Mouse (Mus musculus) midbrain, embryonic 11.5 days (tissue): ENCODE measurements around the gene Ndufa4l2. TPM values are rescaled to one million over a fixed set of nuclear protein-coding genes. Genes with fewer than 3 reads are reported as not detected.

Experiments used
- ATAC-seq: fragments of 200-750 bp; cut with Nextera tagmentation; 2 replicates; pipeline ENCODE4 v1.8.0; 2017; ENCODE audit warnings: moderate TSS enrichment, moderate library complexity; ENCODE audit not compliant: low FRiP score
- DNase-seq: peaks from one replicate; pipeline ENCODE4 v3.0.0; 2015; ENCODE audit warnings: low spot score; ENCODE audit errors: missing footprints
- H3K27ac ChIP-seq: fragments of 300-500 bp; sonication (generic); 2 replicates; pipeline ENCODE4 v1.5.1; 2014; ENCODE audit warnings: low read depth, low read length
- H3K27me3 ChIP-seq: fragments of 300-500 bp; sonication (generic); 2 replicates; pipeline ENCODE4 v1.6.1; 2014; ENCODE audit warnings: mild to moderate bottlenecking, low read length, moderate library complexity, mixed read lengths; ENCODE audit not compliant: control insufficient read depth, insufficient read depth
- H3K36me3 ChIP-seq: fragments of 300-500 bp; sonication (generic); 2 replicates; pipeline ENCODE4 v1.6.1; 2014; ENCODE audit warnings: mild to moderate bottlenecking, low read length, moderate library complexity, mixed read lengths; ENCODE audit not compliant: control insufficient read depth, insufficient read depth
- H3K4me1 ChIP-seq: fragments of 300-500 bp; sonication (generic); 2 replicates; pipeline ENCODE4 v1.6.1; 2014; ENCODE audit warnings: low read length; ENCODE audit not compliant: control insufficient read depth, insufficient read depth
- H3K4me2 ChIP-seq: fragments of 300-500 bp; sonication (generic); 2 replicates; pipeline ENCODE4 v1.6.1; 2014; ENCODE audit warnings: mild to moderate bottlenecking, moderate library complexity
- H3K4me3 ChIP-seq: fragments of 300-500 bp; sonication (generic); 2 replicates; pipeline ENCODE4 v1.5.1; 2014; ENCODE audit warnings: low read depth, low read length
- H3K9ac ChIP-seq: fragments of 300-500 bp; sonication (generic); 2 replicates; pipeline ENCODE4 v1.6.1; 2014; ENCODE audit warnings: low read length
- H3K9me3 ChIP-seq: fragments of 300-500 bp; sonication (generic); 2 replicates; pipeline ENCODE4 v1.6.1; 2016; ENCODE audit warnings: low read length; ENCODE audit not compliant: control insufficient read depth
- WGBS: fragments of 180-500 bp; shearing (Covaris S2); extraction: QIAGEN DNeasy Blood & Tissue Kit; methylation state at CpG from one replicate; pipeline ENCODE4 v1.1.7; 2014; 5-methylcytosine and 5-hydroxymethylcytosine counted together
- polyA plus RNA-seq: library from polyadenylated mRNA; unstranded; fragments of >200 nt; fragmentation: Nextera tagmentation; extraction: Ambion mirVana; gene quantifications from 2 replicates; pipeline ENCODE4 v1.2.1, GENCODE M21; 2014

The Ndufa4l2 gene
- polyA plus RNA-seq, 1 experiment from 2014 or later: 3.6 TPM

GRCm38 (mm10) chr10:127514111-127514698 lies 562 bp upstream of the Ndufa4l2 start:
- H3K4me2 ChIP-seq: peak overlapping the region; percentile 34
- H3K27ac ChIP-seq: peak overlapping the region; percentile 64; the same call in 1 of the 2 replicates
- DNase-seq (peak; percentile 91), ATAC-seq (no peak)
- WGBS: 9% methylated on average over 13 of the region's 13 CpGs
- H3K4me3 ChIP-seq: no peak overlapping the region
- H3K9ac ChIP-seq: peak overlapping the region; percentile 45
- peaks cover 53% of the 10 kb centered on the region for H3K27me3 ChIP-seq
- H3K36me3 ChIP-seq: peaks cover 7% of the 10 kb centered on the region
- H3K4me1 ChIP-seq: peaks cover 68% of the 10 kb centered on the region
- no peaks in the 10 kb centered on the region for H3K9me3 ChIP-seq

DNA sequence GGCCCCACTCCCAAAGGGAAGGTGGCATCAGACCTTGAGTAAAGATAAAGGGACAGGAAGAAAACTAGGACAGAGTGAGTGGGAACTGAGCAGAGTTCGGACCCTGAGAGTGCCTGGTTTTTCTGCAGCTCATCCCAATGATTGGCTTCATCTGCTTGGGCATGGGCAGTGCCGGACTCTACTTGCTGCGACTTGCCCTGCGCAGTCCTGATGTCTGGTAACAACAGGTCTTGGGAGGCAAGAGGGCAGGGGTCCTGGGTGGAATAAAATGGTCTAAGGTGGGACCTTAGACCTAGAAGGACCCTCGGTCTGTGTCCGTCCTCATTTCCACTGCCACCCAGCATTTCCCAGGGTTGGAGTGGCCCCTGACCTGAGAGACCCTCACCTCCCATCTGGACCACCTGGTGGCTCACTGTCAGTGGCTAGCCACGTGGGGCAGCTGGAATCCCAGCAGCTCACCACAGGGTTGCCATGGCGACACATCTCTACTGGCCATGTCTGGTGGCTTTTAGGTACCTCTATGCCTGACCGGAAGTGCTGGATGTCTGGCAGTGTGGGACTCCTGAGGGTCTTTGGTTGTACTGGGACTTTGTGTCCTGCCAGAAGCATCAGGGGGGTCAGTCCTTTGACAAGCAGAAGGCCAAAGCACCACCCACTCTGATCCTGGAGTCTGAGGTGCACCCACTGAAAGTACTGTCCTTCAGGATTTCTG lies 660 bp downstream of the Ndufa4l2 start:
- Histone ChIP-seq H3K9ac (no peak overlapping the region), H3K27me3 (peaks cover 41% of the 10 kb centered on the region), H3K36me3 (peaks cover 10% of the 10 kb centered on the region), H3K27ac (no peak overlapping the region), H3K4me2 (no peak overlapping the region; the same call in 1 of the 2 replicates), H3K4me3 (no peak overlapping the region), H3K9me3 (no peaks in the 10 kb centered on the region), H3K4me1 (peaks cover 60% of the 10 kb centered on the region)
- DNase-seq: peak; percentile 85
- ATAC-seq: no peak
- 23% methylated on average over 9 of the region's 9 CpGs for WGBS

DNA sequence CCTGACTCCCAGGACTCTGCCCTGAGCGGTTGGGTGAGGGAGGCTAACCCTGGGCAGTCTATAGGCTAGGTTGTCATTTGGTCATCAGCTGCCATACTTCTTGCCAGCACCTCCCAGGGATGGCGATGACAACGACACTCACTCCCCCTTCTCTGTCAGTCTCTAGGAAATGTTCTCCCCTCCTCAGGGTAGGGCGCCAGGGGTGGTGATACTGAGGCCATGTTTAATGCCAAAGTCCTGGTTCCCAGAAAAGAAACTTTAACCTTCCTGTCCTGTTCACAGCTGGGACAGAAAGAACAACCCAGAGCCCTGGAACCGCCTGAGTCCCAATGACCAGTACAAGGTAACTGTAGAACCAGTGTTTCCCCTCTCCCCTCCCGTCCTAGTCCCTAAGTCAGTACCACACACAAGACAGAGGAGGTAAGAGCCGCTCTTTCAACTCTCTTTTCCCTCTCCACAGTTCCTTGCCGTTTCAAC lies 1.3 kb downstream of the Ndufa4l2 start:
- H3K4me2 ChIP-seq: no peak overlapping the region; the same call in 1 of the 2 replicates
- ATAC-seq: no peak
- peaks cover 35% of the 10 kb centered on the region for H3K27me3 ChIP-seq

GRCm38 (mm10) chr10:127516576-127517260 lies 2.0 kb downstream of the Ndufa4l2 start:
- WGBS: 8% methylated on average over 30 of the region's 30 CpGs
- peak overlapping the region; percentile 21; the same call in 1 of the 2 replicates for H3K9ac ChIP-seq
- H3K4me2 ChIP-seq: peak overlapping the region; percentile 29; the same call in 1 of the 2 replicates
- peaks cover 29% of the 10 kb centered on the region for H3K27me3 ChIP-seq
- H3K4me1 ChIP-seq: peaks cover 62% of the 10 kb centered on the region
- H3K9me3 ChIP-seq: no peaks in the 10 kb centered on the region
- peak; percentile 92 for DNase-seq
- no peak overlapping the region; the same call in 1 of the 2 replicates for H3K27ac ChIP-seq
- peaks cover 10% of the 10 kb centered on the region for H3K36me3 ChIP-seq
- no peak overlapping the region for H3K4me3 ChIP-seq
- no peak for ATAC-seq

More for the DNA sequence above, 1.3 kb downstream of the Ndufa4l2 start:
- peak; percentile 87 for DNase-seq
- Histone ChIP-seq H3K9ac (no peak overlapping the region), H3K27ac (no peak overlapping the region), H3K4me3 (no peak overlapping the region), H3K9me3 (no peaks in the 10 kb centered on the region), H3K36me3 (peaks cover 10% of the 10 kb centered on the region), H3K4me1 (peaks cover 60% of the 10 kb centered on the region)
- WGBS: 12% methylated on average over 8 of the region's 8 CpGs

DNA sequence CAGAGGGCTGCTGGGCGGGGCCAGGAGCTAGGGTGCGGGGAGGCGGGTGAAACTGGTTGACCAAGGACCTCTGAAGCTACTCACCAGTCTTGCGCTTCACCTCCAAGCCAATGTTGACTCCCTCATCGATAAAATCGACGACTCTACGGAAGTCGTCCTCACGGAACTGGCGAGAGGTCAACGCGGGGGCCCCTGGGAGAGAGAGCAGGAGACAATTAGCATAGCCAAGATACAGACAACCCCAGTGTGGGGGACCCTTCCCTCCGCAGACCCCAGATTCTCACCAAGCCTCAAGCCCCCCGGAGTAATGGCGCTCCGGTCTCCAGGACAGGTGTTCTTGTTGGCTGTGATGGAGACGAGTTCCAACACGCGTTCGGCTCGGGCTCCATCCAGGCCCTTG lies 3.2 kb downstream of the Ndufa4l2 start:
- ATAC-seq (no peak), DNase-seq (no peak)
- Histone ChIP-seq H3K9ac (no peak overlapping the region), H3K27me3 (peaks cover 25% of the 10 kb centered on the region), H3K27ac (no peak overlapping the region), H3K36me3 (peaks cover 10% of the 10 kb centered on the region), H3K4me2 (no peak overlapping the region), H3K4me3 (no peak overlapping the region), H3K9me3 (no peaks in the 10 kb centered on the region), H3K4me1 (peaks cover 55% of the 10 kb centered on the region)
- 90% methylated on average over 22 of the region's 22 CpGs for WGBS

DNA sequence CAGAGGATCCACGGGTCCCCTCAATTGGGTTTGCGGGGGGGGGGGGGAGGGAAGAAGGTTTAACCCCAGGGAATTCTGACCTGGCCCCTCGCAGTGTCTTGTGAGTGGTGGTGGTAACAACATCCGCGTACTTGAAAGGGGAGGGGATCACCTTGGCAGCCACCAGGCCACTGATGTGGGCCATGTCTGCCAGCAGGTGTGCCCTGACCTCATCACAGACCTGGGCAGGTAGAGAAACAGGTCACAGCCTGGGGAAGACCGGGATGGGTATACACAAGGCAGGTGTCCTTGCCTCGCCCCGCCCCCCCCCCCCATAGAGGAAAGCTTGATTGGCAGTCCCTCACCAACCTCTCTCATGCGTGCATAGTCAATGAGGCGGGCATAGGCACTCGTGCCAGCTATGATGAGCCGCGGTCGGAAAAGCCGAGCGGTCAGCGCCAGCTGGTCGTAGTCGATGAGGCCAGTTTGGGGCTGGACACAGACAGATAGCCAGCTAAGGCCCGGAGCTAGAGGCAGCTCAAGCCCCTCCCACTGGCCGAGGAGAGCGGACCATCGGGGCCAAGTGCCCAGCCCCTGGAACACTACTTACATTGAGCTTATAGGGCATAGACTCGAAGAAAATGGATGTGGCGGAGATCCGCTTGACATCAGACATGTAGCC lies 4.4 kb downstream of the Ndufa4l2 start:
- ATAC-seq: no peak
- 92% methylated on average over 26 of the region's 26 CpGs for WGBS
- peaks cover 10% of the 10 kb centered on the region for H3K36me3 ChIP-seq
- H3K9me3 ChIP-seq: no peaks in the 10 kb centered on the region
- H3K4me3 ChIP-seq: no peak overlapping the region
- no peak for DNase-seq
- no peak overlapping the region for H3K4me2 ChIP-seq
- no peak overlapping the region for H3K9ac ChIP-seq
- H3K27ac ChIP-seq: no peak overlapping the region
- peaks cover 44% of the 10 kb centered on the region for H3K4me1 ChIP-seq
- H3K27me3 ChIP-seq: peaks cover 21% of the 10 kb centered on the region

DNA sequence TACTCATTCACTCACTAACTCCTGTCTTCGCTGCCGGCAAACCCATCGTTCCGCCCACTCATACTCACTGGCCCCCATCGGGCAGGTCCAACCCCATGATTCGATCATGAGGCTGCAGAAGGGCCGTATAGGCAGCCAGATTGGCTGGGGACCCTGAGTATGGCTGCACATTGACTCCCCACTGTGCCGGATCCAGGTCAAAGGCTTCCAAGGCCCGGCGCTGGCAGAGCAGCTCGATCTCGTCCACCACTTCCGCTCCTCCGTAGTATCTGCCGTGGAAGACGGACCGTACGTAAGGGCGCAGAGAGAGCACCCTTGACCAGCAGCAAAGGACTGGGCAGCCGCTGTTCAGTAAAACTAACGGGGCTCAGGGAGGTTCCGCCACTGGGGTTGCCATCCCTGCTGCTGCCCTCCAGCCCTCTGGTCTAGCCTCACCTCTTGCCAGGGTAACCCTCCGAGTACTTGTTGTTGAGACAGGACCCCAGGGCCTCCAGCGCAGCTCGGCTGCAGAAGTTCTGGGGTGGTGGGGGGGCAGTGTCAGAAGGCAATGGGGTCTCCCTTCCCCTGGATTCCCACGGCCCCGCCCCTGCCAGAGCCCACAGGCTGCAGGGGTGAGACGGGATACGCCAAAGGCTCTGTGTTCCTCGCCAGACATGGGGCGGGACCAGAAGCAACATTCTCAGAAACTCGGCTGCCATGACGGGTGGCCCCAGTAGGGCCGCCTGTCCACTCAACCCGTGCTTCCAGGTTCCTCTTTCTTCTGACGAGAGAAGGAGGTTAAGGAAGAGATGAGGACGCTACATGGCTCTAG lies 5.3 kb downstream of the Ndufa4l2 start:
- peaks cover 21% of the 10 kb centered on the region for H3K27me3 ChIP-seq
- H3K4me3 ChIP-seq: no peak overlapping the region
- no peak overlapping the region for H3K4me2 ChIP-seq
- ATAC-seq: no peak
- no peaks in the 10 kb centered on the region for H3K9me3 ChIP-seq
- peaks cover 36% of the 10 kb centered on the region for H3K4me1 ChIP-seq
- H3K36me3 ChIP-seq: peaks cover 10% of the 10 kb centered on the region
- no peak overlapping the region for H3K9ac ChIP-seq
- DNase-seq: no peak
- no peak overlapping the region for H3K27ac ChIP-seq
- WGBS: 92% methylated on average over 37 of the region's 37 CpGs

DNA sequence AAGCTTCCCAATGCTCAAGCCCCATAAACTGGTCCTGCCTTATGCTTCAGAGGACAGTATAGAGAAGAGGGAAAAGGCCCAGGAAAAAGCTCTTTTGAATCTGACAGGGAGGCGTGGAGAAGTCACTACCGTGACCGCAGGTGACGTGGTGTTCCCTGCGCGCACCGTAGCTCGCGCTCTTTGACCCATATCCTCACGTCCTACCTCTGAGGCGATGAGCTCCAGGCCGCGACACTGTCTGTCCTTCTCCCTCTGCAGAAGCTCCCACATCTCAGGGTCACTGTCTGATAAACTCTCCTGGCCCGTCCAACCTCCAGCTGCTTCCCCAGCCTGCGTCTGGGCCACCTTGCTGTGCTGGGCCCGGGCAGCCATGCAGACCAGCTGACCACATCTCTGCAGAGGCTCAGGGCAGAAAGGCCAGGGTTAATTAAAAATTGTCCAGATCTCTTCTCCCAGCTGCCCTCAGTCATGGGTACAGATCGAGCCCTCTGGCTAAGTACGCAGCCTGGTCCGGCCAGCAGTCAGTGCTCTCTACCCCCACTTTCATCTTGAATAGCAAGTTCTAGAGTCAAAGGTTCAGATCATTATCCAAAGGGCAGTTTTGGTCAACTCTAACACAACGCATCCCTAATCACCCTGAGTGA lies 6.1 kb downstream of the Ndufa4l2 start:
- H3K27ac ChIP-seq: no peak overlapping the region
- H3K9ac ChIP-seq: peak overlapping the region; percentile 52; the same call in 1 of the 2 replicates
- H3K27me3 ChIP-seq: peaks cover 26% of the 10 kb centered on the region
- peaks cover 28% of the 10 kb centered on the region for H3K4me1 ChIP-seq
- WGBS: 84% methylated on average over 20 of the region's 20 CpGs
- no peak for ATAC-seq
- H3K36me3 ChIP-seq: peaks cover 10% of the 10 kb centered on the region
- H3K4me2 ChIP-seq: peak overlapping the region; percentile 56
- no peak for DNase-seq
- H3K4me3 ChIP-seq: 0 out of 2 replicates have a peak overlapping the region, but pooled peaks have one; percentile 37
- no peaks in the 10 kb centered on the region for H3K9me3 ChIP-seq
